Mouse (Mus musculus) cerebellum, adult 2 months (tissue): ENCODE data around the gene Hemk1. TPM values are rescaled to one million over a fixed set of nuclear protein-coding genes. Genes with fewer than 3 reads are reported as not detected.
A peak's percentile ranks its signal among the peaks of the same experiment; 100 is the strongest.

Source experiments
- DNase-seq, 2 experiments: peaks; one replicate each; pipeline ENCODE4 v3.0.0; 2021
- H3K27ac ChIP-seq: fragments of 200-500 bp; 2 replicates; pipeline ENCODE4 v1.5.1; 2012; ENCODE audit warnings: low read length, control low read depth, inconsistent platforms; ENCODE audit not compliant: insufficient read depth
- H3K27me3 ChIP-seq: fragments of 200-500 bp; 2 replicates; pipeline ENCODE4 v1.6.1; 2012; ENCODE audit warnings: inconsistent platforms, mild to moderate bottlenecking, low read length, moderate library complexity; ENCODE audit not compliant: control insufficient read depth, insufficient read depth
- H3K4me1 ChIP-seq: fragments of 200-500 bp; 2 replicates; pipeline ENCODE4 v1.6.1; 2011; ENCODE audit warnings: low read length; ENCODE audit not compliant: control insufficient read depth, insufficient read depth
- H3K4me3 ChIP-seq: fragments of 200-500 bp; replicated peaks from 2 replicates; pipeline ENCODE3; 2011; ENCODE audit warnings: mild to moderate bottlenecking, low read depth, low read length, control low read depth; ENCODE audit not compliant: insufficient read depth
- CTCF ChIP-seq: fragments of 200-500 bp; IDR thresholded peaks from 2 replicates; pipeline ENCODE4 v1.5.1; 2011; ENCODE audit warnings: low read depth, mild to moderate bottlenecking, control low read depth, low read length, moderate library complexity, borderline replicate concordance; ENCODE audit not compliant: insufficient read depth
- POLR2A ChIP-seq: fragments of 200-500 bp; IDR thresholded peaks from 2 replicates; pipeline ENCODE4 v1.6.1; 2011; ENCODE audit warnings: low read length, control low read depth, borderline replicate concordance; ENCODE audit not compliant: insufficient read depth
- WGBS: fragments of 180-500 bp; shearing (Covaris S2); methylation state at CpG from one replicate; pipeline ENCODE4 v1.1.7; 2018; 5-methylcytosine and 5-hydroxymethylcytosine counted together
- polyA plus RNA-seq: library from polyadenylated mRNA; depleted of rRNA; stranded (reverse); fragments of >200 nt; gene quantifications from 2 replicates; pipeline ENCODE4 v1.2.3, GENCODE M21; 2012

The Hemk1 gene
- polyA plus RNA-seq, 1 experiment = 27.8 TPM

- TF ChIP-seq POLR2A = no peak
- no peak for TF ChIP-seq CTCF
- WGBS = 89% methylated on average over 16 of the region's 16 CpGs
- H3K4me3 ChIP-seq = no peak overlapping the region
Observed at GRCm38 (mm10) chr9:107327879-107328620, 10.1 kb downstream of the Hemk1 start.

DNA sequence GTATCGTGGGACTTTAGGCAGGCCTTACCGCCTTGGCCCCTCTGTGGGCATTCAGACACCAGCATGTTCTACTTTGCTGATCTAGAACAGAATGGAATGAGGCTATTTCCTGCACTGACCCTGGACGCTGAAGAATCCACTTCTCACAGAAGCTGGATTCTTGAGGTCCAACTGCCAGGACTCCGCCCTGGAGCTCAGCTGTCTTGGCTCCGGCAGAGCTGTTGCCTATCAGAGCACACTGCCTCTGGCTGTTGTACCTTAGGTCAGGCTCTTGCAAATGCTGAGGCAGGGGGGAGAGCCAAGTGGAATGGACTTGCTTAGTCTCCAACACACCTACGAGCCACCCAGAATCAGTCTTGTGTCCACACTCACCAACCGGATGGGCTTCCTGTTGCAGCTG, 12.2 kb downstream of the Hemk1 start:
- no peaks in the 10 kb centered on the region for H3K27me3 ChIP-seq
- no peak overlapping the region for H3K4me3 ChIP-seq
- TF ChIP-seq CTCF (no peak), POLR2A (no peak)
- no peak for DNase-seq
- WGBS = 81% methylated on average over 7 of the region's 7 CpGs
- no peak overlapping the region for H3K27ac ChIP-seq
- H3K4me1 ChIP-seq = peaks cover 10% of the 10 kb centered on the region

More at GRCm38 (mm10) chr9:107327879-107328620, 10.1 kb downstream of the Hemk1 start:
- H3K4me1 ChIP-seq = peaks cover 10% of the 10 kb centered on the region
- DNase-seq = no peak
- H3K27me3 ChIP-seq = no peaks in the 10 kb centered on the region
- H3K27ac ChIP-seq = no peak overlapping the region

DNA sequence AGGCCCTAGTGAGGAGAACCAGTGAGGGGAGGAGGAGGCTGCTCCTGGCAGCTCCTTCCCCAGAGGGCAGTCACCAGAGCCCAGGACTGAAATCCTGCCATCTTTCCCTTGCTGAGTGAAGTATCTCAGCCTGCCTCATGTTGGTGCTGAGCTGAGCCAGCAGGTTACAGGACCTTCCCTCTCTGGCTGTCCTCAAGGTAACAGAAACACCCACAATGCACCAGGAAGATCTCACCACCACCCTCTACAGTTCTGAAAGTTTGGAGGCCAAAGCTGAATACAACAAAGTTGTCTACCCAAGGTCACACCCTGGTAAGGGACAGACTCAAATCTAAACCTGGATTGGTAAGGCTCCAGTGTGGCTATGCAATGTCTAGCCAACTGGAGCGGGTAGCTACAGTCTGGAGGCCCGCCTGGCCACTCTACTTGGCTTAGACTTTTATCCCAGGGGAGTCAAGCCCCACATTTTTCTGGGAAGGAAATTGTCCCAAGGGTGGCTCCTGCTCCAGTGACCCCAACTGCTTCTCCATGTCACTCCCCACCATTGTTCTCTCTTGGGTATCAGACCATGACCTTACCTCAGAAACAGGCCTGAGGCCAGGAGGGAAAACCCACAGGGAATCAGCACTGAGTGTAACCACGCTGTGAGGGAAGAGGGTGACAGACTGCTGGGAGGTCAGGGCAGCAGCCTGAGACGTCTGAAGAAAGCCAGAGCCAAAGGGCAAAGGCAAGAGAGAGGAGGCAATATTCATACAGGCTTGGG, 13.2 kb downstream of the Hemk1 start:
- peaks cover 10% of the 10 kb centered on the region for H3K4me1 ChIP-seq
- no peak for TF ChIP-seq CTCF
- TF ChIP-seq POLR2A = no peak
- H3K27ac ChIP-seq = no peak overlapping the region
- 67% methylated on average over 4 of the region's 4 CpGs for WGBS
- no peaks in the 10 kb centered on the region for H3K27me3 ChIP-seq
- no peak for DNase-seq
- no peak overlapping the region for H3K4me3 ChIP-seq

DNA sequence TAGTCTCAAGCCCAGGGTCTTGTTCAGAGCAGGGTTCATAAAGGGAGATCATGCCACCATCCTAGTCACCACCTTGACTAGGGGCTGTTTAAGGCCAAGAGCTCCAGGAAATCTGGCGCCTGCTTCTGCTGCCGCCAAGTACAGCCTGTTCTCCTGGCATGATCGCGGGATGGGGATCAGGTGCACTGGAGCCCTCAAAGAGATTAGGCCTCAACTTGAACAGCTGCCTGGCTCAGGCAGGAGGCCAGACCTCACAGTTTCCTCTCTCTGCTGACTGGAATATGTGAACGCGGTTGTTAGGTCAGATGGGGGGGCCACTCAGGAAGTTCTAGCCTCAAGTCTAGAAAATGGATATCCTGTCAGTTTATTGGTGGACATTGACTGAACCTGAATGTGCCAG, 14.6 kb downstream of the Hemk1 start:
- 14% methylated on average over 6 of the region's 6 CpGs for WGBS
- TF ChIP-seq CTCF = no peak
- TF ChIP-seq POLR2A = no peak
- DNase-seq = peak; percentile 67 to 75
- Histone ChIP-seq H3K27me3 (no peaks in the 10 kb centered on the region), H3K27ac (no peak overlapping the region), H3K4me3 (no peak overlapping the region), H3K4me1 (peaks cover 10% of the 10 kb centered on the region)

DNA sequence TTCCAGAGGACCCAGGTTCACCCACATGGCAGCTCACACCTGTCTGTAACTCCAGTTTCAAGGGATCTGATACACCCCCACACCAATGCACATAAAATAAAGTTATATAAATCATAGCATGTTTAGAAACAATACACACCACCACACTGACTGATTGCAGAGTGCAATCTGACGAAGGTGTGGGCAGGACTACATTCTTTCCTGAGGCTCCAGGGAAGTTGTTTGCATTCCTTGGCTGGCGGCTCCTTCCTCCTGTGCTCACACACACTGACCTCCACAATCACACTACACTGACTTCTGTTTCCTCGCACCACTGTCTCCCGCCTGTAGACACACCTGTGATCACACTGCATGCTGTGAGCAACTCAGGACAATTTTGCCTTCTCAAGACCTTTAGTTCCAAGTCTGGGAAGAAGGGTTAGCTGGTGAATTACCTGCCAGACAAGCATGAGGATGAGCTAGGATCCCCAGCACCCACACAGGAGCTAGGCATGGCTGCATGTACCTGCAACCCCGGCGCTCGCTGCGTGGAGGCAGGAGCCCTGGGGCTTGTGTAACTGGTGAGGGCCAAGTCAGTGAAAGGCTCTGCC, 15.6 kb downstream of the Hemk1 start:
- WGBS = 82% methylated on average over 8 of the region's 8 CpGs
- no peak for DNase-seq
- H3K4me3 ChIP-seq = no peak overlapping the region

GRCm38 (mm10) chr9:107315791-107316190, 22.4 kb downstream of the Hemk1 start:
- H3K4me1 ChIP-seq = peaks cover 9% of the 10 kb centered on the region; the same call in 1 of the 2 replicates
- H3K27ac ChIP-seq = no peak overlapping the region
- DNase-seq = peak in 1 of 2 experiments; percentile 28
- no peaks in the 10 kb centered on the region for H3K27me3 ChIP-seq
- TF ChIP-seq POLR2A (no peak), CTCF (no peak)
- H3K4me3 ChIP-seq = no peak overlapping the region
- WGBS = 51% methylated on average over 2 of the region's 2 CpGs

More for the DNA sequence above, 15.6 kb downstream of the Hemk1 start:
- H3K27ac ChIP-seq = no peak overlapping the region
- H3K4me1 ChIP-seq = peaks cover 10% of the 10 kb centered on the region
- TF ChIP-seq CTCF (no peak), POLR2A (no peak)
- H3K27me3 ChIP-seq = no peaks in the 10 kb centered on the region

GRCm38 (mm10) chr9:107313926-107314325, 24.2 kb downstream of the Hemk1 start:
- WGBS = 84% methylated on average over 3 of the region's 3 CpGs
- Histone ChIP-seq H3K4me3 (no peak overlapping the region), H3K27me3 (no peaks in the 10 kb centered on the region), H3K4me1 (peaks cover 9% of the 10 kb centered on the region; the same call in 1 of the 2 replicates), H3K27ac (no peak overlapping the region)
- TF ChIP-seq CTCF = no peak
- no peak for TF ChIP-seq POLR2A
- DNase-seq = no peak
